Mouse (Mus musculus): ENCODE data around the gene Galm. TPM values are rescaled to one million over a fixed set of nuclear protein-coding genes. Genes with fewer than 3 reads are reported as not detected.
"Not testable (repeated sequence)": the region's sequence is repeated elsewhere in the genome, so short reads cannot be mapped to it uniquely, and the experiment has no call there.

The Galm gene
- total RNA-seq, 2 experiments from 2014 or later = 4.2 to 5.3 TPM

DNA sequence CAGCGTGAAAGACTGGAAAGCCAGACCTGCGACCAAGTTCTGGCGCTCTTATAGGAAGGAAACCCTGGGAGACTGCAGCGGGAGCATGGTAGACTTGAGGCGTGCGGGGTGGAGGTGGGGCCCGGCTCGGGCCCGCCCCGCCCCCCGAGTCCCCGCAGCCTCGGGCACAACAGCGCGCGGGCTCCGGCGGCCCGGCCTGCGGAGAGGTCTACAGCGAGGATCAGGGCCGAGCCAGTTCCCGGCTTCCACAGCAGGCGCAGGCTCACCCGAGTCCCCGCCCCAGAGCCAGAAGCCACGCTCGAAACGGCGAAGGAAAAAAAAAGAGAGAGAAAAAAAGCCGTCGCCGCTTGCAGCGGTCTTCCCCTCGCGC lies 79.0 kb downstream of the Galm start:
- peak in 1 of 2 experiments; percentile 40 for DNase-seq (ENCODE audit: low spot score in 2 of 2)

DNA sequence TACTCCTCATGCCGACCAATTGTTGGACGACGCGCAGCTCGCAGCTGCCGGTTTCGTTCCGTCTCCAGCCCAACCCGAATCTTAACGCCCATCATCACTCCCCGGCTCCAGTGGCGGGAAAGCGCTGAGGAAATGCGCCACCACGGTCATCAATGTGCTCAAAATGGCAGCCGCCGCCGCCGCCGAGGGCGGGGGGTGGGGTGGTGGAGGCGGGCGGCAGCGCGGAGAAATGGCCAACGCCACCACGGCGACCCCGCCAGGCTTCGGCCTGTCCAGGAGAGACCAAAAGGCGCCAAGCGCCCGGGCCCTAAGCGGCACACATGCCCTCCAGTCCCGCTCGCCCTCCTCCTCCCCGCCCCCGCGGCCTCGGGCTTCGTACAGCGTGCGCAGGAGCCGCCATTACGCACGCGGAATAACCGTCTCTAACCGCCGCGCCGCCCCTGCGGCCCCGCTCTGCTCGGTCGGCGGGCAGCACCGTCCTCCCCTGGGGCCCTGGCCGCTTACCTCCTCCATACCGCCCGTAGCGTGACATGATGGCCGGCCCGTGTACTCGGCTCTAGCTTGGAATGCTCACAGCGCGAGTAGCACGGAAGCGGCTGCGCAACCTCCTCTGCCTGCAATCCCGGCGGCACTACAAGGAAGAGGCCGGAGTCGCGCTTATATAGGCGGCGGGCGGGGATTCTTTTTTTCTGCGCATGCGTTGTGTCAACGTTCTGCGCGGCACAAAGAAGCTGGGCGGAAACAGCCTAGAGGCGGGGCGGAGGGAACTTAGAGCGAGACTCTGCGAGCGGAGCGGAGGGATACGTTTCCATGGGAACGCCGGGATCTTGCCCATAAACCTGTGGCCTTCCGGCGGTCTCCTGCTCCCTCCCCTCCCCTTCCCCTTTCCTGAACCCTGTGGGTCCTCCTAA lies 79.7 kb downstream of the Galm start, which contains the start of the genes Srsf7 and Ttc39d:
TSS of gene Srsf7 (minus strand) at position 637 of the 911 bp plus-strand sequence.
TSS of gene Ttc39d (plus strand) at position 790 of the 911 bp plus-strand sequence.
- DNase-seq (ENCODE audit: low spot score in 2 of 2) = peak; percentile 98 to 99

DNA sequence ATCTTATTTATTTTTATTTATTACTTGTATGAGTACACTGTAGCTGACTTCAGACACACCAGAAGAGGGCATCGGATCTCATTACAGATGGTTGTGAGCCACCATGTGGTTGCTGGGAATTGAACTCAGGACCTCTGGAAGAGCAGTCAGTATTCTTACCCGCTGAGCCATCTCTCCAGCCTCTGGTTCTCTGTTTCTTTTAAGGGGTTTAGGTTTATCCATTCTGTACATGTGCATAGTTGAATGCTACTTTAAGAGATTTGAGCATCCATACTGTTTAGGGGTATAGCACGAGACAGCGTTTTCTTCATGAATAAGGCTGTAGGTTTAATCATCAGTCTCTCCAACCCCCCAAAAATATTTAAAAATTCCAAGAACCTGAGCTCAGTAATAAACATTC lies 86.7 kb downstream of the Galm start:
- not testable (repeated sequence) for DNase-seq (ENCODE audit: low spot score in 2 of 2)

DNA sequence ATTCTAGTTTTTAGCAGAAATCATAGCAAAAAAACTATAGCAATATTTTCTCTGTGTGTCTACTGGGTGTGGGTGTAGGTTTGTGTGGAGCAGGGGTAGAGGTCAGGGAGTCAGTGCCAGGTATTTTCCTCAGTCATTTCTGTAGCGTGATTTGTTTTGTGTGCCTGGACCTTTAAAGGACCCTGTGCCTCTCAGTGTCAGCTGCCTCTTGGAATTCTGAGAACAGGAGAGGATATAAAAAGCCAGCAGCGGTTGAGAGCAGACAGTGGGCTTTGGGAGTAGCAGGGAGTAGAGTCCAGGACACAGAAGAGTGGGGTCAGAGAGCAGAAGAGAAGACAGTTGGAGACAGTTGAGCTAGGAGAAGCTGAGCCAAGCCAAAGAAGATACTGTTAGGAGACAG lies 92.9 kb downstream of the Galm start:
- no peak for DNase-seq (ENCODE audit: low spot score in 2 of 2)

DNA sequence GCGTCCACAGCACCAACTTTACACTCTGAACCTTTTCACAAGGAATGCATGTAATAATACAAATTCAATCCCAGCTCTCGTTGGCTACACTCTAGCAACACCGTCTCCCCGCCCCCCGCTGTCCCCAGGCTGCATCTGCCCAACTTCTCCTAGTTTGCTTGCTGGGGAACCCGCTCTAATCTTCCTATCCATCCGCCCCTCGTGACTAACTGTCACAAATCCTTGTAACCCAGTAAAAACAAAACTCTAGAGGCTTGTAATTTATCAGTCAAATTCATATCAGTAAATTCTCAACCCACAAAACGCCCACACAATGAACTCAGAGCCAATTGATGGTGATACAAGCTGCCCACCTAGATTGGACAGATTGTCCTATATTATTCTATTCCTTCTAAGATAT lies 93.9 kb downstream of the Galm start:
- no peak for DNase-seq (ENCODE audit: low spot score in 2 of 2)

DNA sequence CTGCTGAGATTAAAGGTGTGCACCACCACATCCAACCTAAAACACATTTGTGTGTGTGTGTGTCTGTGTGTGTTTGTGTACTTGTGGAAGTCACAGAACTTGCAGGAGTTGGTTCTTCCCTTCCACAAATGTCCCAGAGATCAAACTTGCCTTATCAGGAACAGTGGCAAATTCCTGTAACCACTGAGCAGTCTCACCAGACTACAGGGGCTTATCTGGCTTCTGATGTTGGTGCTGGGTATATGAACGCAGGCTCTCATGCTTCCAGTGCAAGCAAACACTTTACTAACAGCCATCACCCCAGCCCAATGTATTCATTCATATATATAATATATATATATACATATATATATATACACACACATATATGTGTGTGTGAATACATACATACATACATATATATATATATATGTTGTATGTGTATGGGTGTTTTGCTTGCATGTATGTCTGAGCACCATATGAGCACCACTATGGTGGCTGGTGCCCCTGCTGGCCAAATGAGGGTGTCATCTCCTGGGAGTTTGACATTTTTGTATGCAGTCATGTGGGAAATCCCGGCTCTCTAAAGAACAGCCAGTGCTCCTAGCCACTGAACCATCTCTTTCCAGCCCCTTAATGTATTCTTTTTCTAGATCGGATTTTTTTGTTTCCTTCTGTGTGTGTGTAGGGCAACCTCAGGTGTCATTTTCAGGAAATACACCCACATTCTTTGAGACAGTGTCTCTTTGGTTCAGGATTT lies 94.8 kb downstream of the Galm start:
- no peak for DNase-seq (ENCODE audit: low spot score in 2 of 2)

DNA sequence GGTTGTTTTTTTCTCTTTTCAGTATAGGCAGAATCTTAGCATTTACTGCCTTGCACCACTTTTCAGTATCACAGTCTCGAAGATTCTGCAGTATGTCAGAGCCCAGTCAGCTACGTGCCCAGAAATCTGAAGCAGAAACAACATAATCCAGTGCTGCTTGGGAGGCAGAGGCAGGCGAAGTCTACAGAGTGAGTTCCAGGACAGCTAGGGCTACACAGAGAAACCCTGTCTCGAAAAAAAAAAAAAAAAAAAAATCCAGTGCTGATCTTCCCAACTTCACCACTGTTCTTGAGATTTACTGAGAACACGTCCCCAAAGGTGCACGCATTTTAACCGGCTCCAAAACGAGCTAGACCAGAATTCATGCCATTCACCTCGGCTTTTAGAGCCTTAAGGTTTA lies 96.6 kb downstream of the Galm start:
- DNase-seq (ENCODE audit: low spot score in 2 of 2) = no peak

DNA sequence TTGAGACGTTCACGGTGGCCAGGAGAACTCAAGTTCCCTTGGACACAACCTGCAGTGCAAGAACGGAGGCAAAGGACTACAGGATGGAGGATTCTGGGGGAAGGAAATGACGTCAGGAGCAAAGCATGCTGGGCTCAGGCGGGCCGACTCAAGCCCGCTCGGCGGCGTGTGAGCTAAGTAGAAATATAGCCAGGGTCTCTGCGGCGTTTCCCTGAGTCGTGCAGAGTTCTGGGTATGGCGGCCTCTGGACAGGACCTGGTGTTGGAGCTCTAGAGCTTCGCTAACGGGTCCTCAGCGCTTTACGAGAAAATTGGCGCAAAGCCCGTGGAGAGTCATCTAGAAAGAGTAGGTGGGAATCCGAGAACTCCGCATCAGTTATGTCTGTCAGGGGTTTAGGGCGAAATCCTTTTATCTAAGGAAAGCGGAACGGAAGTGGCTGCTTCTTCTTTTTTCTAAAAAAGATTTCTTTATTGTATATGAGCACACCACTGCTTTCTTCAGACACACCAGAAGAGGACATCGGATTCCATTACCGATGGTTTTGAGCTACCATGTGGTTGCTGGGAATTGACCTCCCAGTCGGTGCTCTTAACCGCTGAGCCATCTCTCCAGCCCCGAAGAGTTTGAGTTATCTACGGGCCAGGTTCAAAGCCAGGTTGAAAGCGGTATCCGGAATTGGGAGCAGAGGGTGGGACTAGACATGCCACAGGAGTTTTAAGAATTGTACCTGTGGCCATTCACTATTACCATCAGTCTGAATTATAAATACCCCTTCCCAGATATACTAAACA lies 97.2 kb downstream of the Galm start, which contains the start of gene Gemin6:
TSS of gene Gemin6 (plus strand) at position 116 of the 791 bp plus-strand sequence.
- peak; percentile 52 to 79 for DNase-seq (ENCODE audit: low spot score in 2 of 2)

DNA sequence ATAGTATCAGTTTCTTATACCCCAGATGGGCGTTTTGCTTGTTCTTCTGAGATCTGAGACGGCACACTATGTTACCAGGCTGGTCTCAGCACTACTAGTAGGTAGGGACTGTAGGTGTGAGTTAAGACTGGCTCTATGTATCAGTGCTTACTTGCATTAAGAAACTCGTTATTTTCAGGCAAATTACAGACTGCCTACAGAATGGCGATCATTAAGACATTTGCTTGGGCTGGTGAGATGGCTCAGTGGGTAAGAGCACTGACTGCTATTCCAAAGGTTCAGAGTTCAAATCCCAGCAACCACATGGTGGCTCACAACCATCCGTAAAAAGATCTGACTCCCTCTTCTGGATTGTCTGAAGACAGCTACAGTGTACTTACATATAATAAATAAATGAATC lies 97.9 kb downstream of the Galm start:
- not testable (repeated sequence) for DNase-seq (ENCODE audit: low spot score in 2 of 2)

DNA sequence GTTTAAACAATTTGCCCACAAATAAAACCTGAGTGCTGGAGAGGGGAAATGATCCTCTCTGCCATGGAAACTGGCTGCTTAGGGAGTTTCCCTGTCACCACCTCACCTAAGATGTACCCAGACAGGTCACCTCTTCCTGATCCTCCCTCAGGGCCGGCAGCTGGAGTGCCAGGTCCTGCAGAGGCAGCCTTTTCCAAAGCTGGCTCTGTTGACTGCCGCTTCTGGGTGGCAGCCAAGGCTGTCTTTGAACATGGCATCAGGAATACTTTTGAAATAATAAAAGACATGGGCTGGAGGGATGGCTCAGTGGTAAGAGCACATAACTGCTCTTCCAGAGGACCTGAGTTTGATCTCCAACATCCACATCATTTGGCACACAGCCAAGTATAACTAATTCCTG lies 102.1 kb downstream of the Galm start:
- no peak for DNase-seq (ENCODE audit: low spot score in 2 of 2)

DNA sequence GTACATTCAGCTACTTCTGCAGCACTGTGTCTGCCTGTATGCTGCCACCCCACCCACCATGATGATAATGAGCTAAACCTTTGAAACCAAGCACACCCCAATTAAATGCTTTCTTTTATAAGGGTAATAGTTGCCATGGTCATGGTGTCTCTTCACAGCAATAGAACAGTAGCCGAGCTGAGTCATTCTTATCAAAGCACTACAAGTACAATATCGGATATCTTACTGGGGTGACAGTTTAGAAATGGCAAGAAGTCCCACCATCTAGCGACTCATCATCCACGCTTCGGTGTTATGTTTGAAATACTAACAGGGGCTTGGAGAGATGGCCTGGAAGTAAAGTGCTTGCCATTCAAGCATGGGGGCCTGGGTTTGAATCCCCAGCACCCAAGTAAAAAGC lies 106.6 kb downstream of the Galm start:
- no peak for DNase-seq (ENCODE audit: low spot score in 2 of 2)

DNA sequence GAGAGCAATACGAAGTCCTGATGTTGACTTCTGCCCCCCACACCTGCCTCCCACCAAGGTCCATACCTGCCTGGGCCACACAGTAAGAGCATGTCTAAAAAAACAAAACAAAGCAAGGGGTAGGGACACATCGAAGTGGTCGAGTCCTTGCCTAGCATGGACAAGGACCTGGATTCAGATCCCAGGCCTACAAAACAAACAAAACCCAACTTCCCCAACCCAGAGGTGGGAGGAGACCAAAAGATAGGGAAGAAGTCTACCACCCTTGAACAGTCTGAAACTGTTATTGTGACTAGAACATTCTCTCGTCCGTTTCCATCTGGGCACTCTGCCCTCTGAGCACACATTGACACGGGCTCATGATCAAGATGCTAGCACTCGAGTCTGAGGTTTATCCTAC lies 107.1 kb downstream of the Galm start:
- no peak for DNase-seq (ENCODE audit: low spot score in 2 of 2)

Other genes with a start within 250 kb of the Galm start
- gene Atl2, start 231.3 kb upstream of the Galm start, total RNA-seq (2021) = 10 to 100 TPM; 41.2 to 49.7 TPM
- 10 to 100 TPM; 34.4 to 38.8 TPM for gene Hnrnpll, start 65.1 kb upstream of the Galm start, total RNA-seq (2021)
- 10 to 100 TPM; 79.7 to 87.1 TPM for gene Srsf7, start 79.8 kb downstream of the Galm start, total RNA-seq (2021)
- gene Ttc39d, start 80.0 kb downstream of the Galm start, total RNA-seq (2021) = under 1 TPM in 1 of 2 experiments, not detected in 1; 0.10 TPM
- 1 to 10 TPM; 6.4 to 6.7 TPM for gene Gemin6, start 97.0 kb downstream of the Galm start, total RNA-seq (2021)
- 1 to 10 TPM; 4.6 to 4.9 TPM for gene Morn2, start 162.7 kb downstream of the Galm start, total RNA-seq (2021)
- 10 to 100 TPM; 15.6 to 16.2 TPM for gene Dhx57, start 163.0 kb downstream of the Galm start, total RNA-seq (2021)
- gene Arhgef33, start 179.9 kb downstream of the Galm start, total RNA-seq (2021) = 1 to 10 TPM; 1.4 to 2.3 TPM
- 1 to 10 TPM in 1 of 2 experiments, not detected in 1; 1.1 TPM for gene Gm10190, start 246.1 kb downstream of the Galm start, total RNA-seq (2021)